Mouse (Mus musculus): ENCODE data around the gene Mpeg1. TPM values are rescaled to one million over a fixed set of nuclear protein-coding genes. Genes with fewer than 3 reads are reported as not detected.

Mpeg1 gene
- polyA plus RNA-seq, 1 experiment: not detected

DNA sequence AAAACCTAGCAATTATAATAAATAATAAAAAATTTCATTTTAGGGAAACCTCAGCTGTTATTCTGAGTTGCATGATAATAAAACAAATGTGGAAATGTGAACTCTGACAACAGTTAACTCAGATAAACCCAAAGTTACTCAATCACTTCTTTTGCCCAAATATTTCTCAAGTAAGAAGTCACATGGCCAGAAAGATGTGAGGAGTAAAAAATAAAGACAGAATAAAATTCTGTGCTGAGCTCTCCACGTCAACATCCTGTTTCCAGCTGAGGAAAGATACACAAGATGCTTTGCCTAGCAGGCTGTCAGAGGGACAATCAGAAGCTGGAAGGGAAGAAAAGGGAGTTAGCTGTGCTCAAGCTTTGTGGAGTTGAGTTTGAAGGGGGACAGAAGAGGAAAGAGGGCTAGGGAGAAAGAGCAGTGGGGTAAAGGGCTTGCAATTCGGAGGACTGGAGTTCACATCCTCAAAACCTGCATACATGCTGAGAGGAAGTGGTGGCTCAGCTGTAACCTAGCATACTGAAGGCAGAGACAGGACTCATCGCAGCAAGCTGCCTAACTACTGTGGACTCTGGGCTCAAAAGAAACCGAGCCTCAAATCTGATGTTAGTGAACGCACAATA, 20.4 kb upstream of the Mpeg1 start:
- H3K27ac ChIP-seq (ENCODE audit: insufficient read depth, low read length): no peak overlapping the region
- no peak for TF ChIP-seq EP300 (IDR thresholded peaks at IDR 0.05; ENCODE audit: insufficient read depth, low read depth, low read length)
- TF ChIP-seq CTCF (IDR thresholded peaks at IDR 0.05; ENCODE audit: low read depth, low read length): no peak
- TF ChIP-seq POLR2A (IDR thresholded peaks at IDR 0.05; ENCODE audit: insufficient read depth, low read length): no peak

DNA sequence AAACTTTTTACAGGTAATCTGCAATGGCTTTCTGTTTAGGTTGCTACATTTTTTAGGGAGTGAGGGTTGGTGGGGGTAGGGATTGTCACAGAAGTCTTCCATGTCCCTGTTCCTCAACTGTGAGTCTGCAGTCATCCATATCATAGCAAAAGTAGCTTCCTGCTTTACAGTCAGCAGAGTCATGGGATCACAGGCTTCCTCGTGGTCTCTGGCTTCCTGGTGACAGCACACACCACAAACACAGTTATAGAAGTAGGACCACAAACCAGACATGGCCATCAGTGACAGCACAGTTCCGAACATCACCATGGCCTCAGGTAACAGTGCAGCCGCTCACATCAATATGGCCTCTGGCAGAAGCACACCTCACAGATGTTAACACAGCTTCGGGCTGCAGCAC, 18.0 kb upstream of the Mpeg1 start:
- H3K9me3 ChIP-seq (replicated peaks; ENCODE audit: control insufficient read depth, insufficient read depth, low read length, poor library complexity, severe bottlenecking): no peaks in the 10 kb centered on the region
- TF ChIP-seq EP300 (IDR thresholded peaks at IDR 0.05; ENCODE audit: insufficient read depth, low read depth, low read length): no peak
- H3K27ac ChIP-seq (ENCODE audit: insufficient read depth, low read length): no peak overlapping the region

More for the DNA sequence above, 20.4 kb upstream of the Mpeg1 start:
- no peak overlapping the region for H3K9ac ChIP-seq (ENCODE audit: low read depth, poor library complexity, severe bottlenecking)
- no peaks in the 10 kb centered on the region for H3K4me1 ChIP-seq (ENCODE audit: control insufficient read depth, insufficient read depth, low read length)
- no peaks in the 10 kb centered on the region for H3K9me3 ChIP-seq (replicated peaks; ENCODE audit: control insufficient read depth, insufficient read depth, low read length, poor library complexity, severe bottlenecking)
- H3K36me3 ChIP-seq (ENCODE audit: control insufficient read depth, insufficient read depth, low read length, poor library complexity, severe bottlenecking): no peaks in the 10 kb centered on the region
- no peak overlapping the region for H3K4me3 ChIP-seq (ENCODE audit: low read depth, low read length)
- H3K27me3 ChIP-seq (ENCODE audit: control insufficient read depth, insufficient read depth, low read length, poor library complexity, severe bottlenecking): no peaks in the 10 kb centered on the region

DNA sequence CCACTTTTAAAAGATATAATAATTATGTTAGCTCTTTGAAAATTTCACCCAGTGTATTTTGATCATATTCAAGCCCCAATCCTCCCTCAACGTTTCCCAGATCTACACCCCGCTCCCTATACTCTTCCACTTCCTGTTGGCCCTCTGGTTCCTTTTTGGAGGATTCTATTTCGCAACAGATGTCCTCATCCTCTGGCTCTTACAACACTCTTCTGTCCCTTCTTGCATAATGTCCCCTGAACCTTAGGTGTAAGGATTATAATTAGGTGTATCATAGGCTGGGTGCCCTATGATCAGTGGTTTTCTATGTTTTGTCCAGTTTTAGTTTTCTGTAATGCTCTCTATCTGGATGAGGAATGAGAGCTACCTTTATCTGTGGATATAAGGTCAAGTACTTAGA, 15.6 kb upstream of the Mpeg1 start:
- TF ChIP-seq CTCF (IDR thresholded peaks at IDR 0.05; ENCODE audit: low read depth, low read length) (no peak), POLR2A (IDR thresholded peaks at IDR 0.05; ENCODE audit: insufficient read depth, low read length) (no peak), EP300 (IDR thresholded peaks at IDR 0.05; ENCODE audit: insufficient read depth, low read depth, low read length) (no peak)
- H3K9ac ChIP-seq (ENCODE audit: low read depth, poor library complexity, severe bottlenecking): no peak overlapping the region

More for the DNA sequence above, 18.0 kb upstream of the Mpeg1 start:
- H3K27me3 ChIP-seq (ENCODE audit: control insufficient read depth, insufficient read depth, low read length, poor library complexity, severe bottlenecking): no peaks in the 10 kb centered on the region
- H3K4me3 ChIP-seq (ENCODE audit: low read depth, low read length): no peak overlapping the region
- H3K9ac ChIP-seq (ENCODE audit: low read depth, poor library complexity, severe bottlenecking): no peak overlapping the region
- H3K36me3 ChIP-seq (ENCODE audit: control insufficient read depth, insufficient read depth, low read length, poor library complexity, severe bottlenecking): no peaks in the 10 kb centered on the region
- H3K4me1 ChIP-seq (ENCODE audit: control insufficient read depth, insufficient read depth, low read length): no peaks in the 10 kb centered on the region

DNA sequence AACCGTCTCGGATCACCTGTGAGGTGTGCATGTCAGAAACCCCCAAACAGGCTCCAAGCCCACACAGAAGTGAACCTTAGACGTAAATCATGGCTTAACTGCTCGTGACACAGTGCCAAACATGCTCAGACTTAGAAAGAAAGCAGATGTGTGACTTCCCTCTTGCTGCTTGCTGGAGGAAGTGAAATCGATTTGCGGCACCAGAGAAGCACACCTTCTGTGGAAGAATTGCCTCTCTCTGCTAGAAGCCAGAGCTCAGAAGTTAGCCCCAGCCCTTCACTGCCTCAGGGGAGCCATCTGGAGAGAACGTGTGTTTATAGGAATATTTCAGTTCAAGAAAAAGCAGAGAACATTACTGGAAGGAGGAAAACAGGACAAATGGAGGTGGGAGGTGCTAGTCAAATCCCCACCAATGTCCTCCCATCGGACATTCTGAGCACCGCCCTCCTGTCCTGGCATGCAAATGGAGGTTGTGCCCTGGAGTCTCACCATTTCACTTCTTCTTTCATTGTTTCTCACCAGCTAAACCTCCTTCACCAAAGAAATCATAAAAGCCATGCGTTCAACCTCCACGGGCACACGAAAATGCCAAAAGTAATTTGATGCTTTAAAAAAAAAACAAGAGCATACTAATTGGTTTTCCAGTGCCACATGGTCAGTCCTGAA, 3.0 kb upstream of the Mpeg1 start:
- Histone ChIP-seq H3K9me3 (replicated peaks; ENCODE audit: control insufficient read depth, insufficient read depth, low read length, poor library complexity, severe bottlenecking) (peaks cover 3% of the 10 kb centered on the region; the same call in 1 of the 2 replicates), H3K4me3 (ENCODE audit: low read depth, low read length) (no peak overlapping the region), H3K27ac (ENCODE audit: insufficient read depth, low read length) (no peak overlapping the region), H3K27me3 (ENCODE audit: control insufficient read depth, insufficient read depth, low read length, poor library complexity, severe bottlenecking) (no peaks in the 10 kb centered on the region), H3K4me1 (ENCODE audit: control insufficient read depth, insufficient read depth, low read length) (no peaks in the 10 kb centered on the region), H3K9ac (ENCODE audit: low read depth, poor library complexity, severe bottlenecking) (no peak overlapping the region), H3K36me3 (ENCODE audit: control insufficient read depth, insufficient read depth, low read length, poor library complexity, severe bottlenecking) (no peaks in the 10 kb centered on the region)
- TF ChIP-seq EP300 (IDR thresholded peaks at IDR 0.05; ENCODE audit: insufficient read depth, low read depth, low read length): no peak
- TF ChIP-seq CTCF (IDR thresholded peaks at IDR 0.05; ENCODE audit: low read depth, low read length): no peak
- TF ChIP-seq POLR2A (IDR thresholded peaks at IDR 0.05; ENCODE audit: insufficient read depth, low read length): no peak

More for the DNA sequence above, 15.6 kb upstream of the Mpeg1 start:
- no peaks in the 10 kb centered on the region for H3K36me3 ChIP-seq (ENCODE audit: control insufficient read depth, insufficient read depth, low read length, poor library complexity, severe bottlenecking)
- H3K9me3 ChIP-seq (replicated peaks; ENCODE audit: control insufficient read depth, insufficient read depth, low read length, poor library complexity, severe bottlenecking): no peaks in the 10 kb centered on the region; the same call in 1 of the 2 replicates
- H3K4me1 ChIP-seq (ENCODE audit: control insufficient read depth, insufficient read depth, low read length): no peaks in the 10 kb centered on the region
- no peak overlapping the region for H3K4me3 ChIP-seq (ENCODE audit: low read depth, low read length)
- H3K27ac ChIP-seq (ENCODE audit: insufficient read depth, low read length): no peak overlapping the region
- H3K27me3 ChIP-seq (ENCODE audit: control insufficient read depth, insufficient read depth, low read length, poor library complexity, severe bottlenecking): no peaks in the 10 kb centered on the region

DNA sequence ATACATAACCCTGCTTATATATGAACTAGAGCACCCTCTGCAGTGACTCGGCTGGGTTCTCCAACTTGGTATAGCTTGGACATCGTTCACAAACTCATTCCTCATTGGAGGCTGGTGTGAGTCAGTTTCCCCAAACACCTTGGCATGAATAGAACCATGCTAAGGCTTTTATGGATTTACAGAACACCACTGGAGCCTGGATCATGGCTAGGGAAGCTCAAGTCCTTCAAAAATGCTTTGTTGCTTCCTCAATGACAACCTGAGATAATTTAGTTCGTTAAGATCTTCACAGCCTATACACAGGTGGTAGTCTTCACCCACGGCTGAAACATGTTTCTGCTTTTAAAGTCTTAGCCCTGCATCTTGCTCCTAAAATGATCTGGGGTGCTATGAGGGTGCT, 1.1 kb upstream of the Mpeg1 start:
- Histone ChIP-seq H3K9me3 (replicated peaks; ENCODE audit: control insufficient read depth, insufficient read depth, low read length, poor library complexity, severe bottlenecking) (peaks cover 3% of the 10 kb centered on the region; the same call in 1 of the 2 replicates), H3K36me3 (ENCODE audit: control insufficient read depth, insufficient read depth, low read length, poor library complexity, severe bottlenecking) (no peaks in the 10 kb centered on the region), H3K4me3 (ENCODE audit: low read depth, low read length) (no peak overlapping the region), H3K27me3 (ENCODE audit: control insufficient read depth, insufficient read depth, low read length, poor library complexity, severe bottlenecking) (no peaks in the 10 kb centered on the region), H3K27ac (ENCODE audit: insufficient read depth, low read length) (no peak overlapping the region), H3K4me1 (ENCODE audit: control insufficient read depth, insufficient read depth, low read length) (no peaks in the 10 kb centered on the region), H3K9ac (ENCODE audit: low read depth, poor library complexity, severe bottlenecking) (no peak overlapping the region)
- no peak for TF ChIP-seq EP300 (IDR thresholded peaks at IDR 0.05; ENCODE audit: insufficient read depth, low read depth, low read length)
- TF ChIP-seq CTCF (IDR thresholded peaks at IDR 0.05; ENCODE audit: low read depth, low read length): no peak
- TF ChIP-seq POLR2A (IDR thresholded peaks at IDR 0.05; ENCODE audit: insufficient read depth, low read length): no peak
